Mouse (Mus musculus) limb, embryonic 11.5 days (tissue): ENCODE results near the gene Ccdc187. TPM values are rescaled to one million over a fixed set of nuclear protein-coding genes. Genes with fewer than 3 reads are reported as not detected.

Experiments
- ATAC-seq: fragments of 200-750 bp; cut with Nextera tagmentation; 2 replicates; pipeline ENCODE4 v1.8.0; 2017; ENCODE audit warnings: low read depth; ENCODE audit not compliant: insufficient number of reproducible peaks, low FRiP score, low TSS enrichment
- DNase-seq: peaks from one replicate; pipeline ENCODE4 v3.0.0-alpha.2; 2015; ENCODE audit warnings: low spot score
- H3K27ac ChIP-seq: fragments of 300-500 bp; sonication (generic); replicated peaks from 2 replicates; pipeline ENCODE4 v1.5.1; 2014; ENCODE audit warnings: low read depth, mild to moderate bottlenecking, low read length
- H3K27me3 ChIP-seq: fragments of 300-500 bp; sonication (generic); 2 replicates; pipeline ENCODE4 v1.6.1; 2014; ENCODE audit warnings: mild to moderate bottlenecking, low read length, mixed read lengths; ENCODE audit not compliant: control insufficient read depth, insufficient read depth
- H3K36me3 ChIP-seq: fragments of 300-500 bp; sonication (generic); 2 replicates; pipeline ENCODE4 v1.6.1; 2014; ENCODE audit warnings: mild to moderate bottlenecking, low read length, moderate library complexity, mixed read lengths; ENCODE audit not compliant: control insufficient read depth, insufficient read depth
- H3K4me1 ChIP-seq: fragments of 300-500 bp; sonication (generic); 2 replicates; pipeline ENCODE4 v1.6.1; 2014; ENCODE audit warnings: low read length, mixed read lengths; ENCODE audit not compliant: control insufficient read depth, insufficient read depth
- H3K4me2 ChIP-seq: fragments of 300-500 bp; sonication (generic); 2 replicates; pipeline ENCODE4 v1.6.1; 2014; ENCODE audit warnings: low read depth, mild to moderate bottlenecking, moderate library complexity; ENCODE audit not compliant: severe bottlenecking
- H3K4me3 ChIP-seq: fragments of 300-500 bp; sonication (generic); 2 replicates; pipeline ENCODE4 v1.5.1; 2014; ENCODE audit warnings: low read depth, low read length
- H3K9ac ChIP-seq: fragments of 300-500 bp; sonication (generic); 2 replicates; pipeline ENCODE4 v1.6.1; 2014; ENCODE audit warnings: mild to moderate bottlenecking, low read length
- H3K9me3 ChIP-seq: fragments of 300-500 bp; sonication (generic); 2 replicates; pipeline ENCODE4 v1.6.1; 2016; ENCODE audit warnings: low read length; ENCODE audit not compliant: control insufficient read depth
- whole genome bisulfite sequencing: fragments of 180-500 bp; shearing (Covaris S2); extraction: QIAGEN DNeasy Blood & Tissue Kit; methylation state at CpG from one replicate; pipeline ENCODE4 v1.1.7; 2014; 5-methylcytosine and 5-hydroxymethylcytosine counted together
- polyA plus RNA-seq: library from polyadenylated mRNA; unstranded; fragments of >200 nt; fragmentation: Nextera tagmentation; extraction: Ambion mirVana; gene quantifications from 2 replicates; pipeline ENCODE4 v1.2.1, GENCODE M21; 2014

The Ccdc187 gene
- polyA plus RNA-seq, 1 experiment from 2014 or later = not detected

DNA sequence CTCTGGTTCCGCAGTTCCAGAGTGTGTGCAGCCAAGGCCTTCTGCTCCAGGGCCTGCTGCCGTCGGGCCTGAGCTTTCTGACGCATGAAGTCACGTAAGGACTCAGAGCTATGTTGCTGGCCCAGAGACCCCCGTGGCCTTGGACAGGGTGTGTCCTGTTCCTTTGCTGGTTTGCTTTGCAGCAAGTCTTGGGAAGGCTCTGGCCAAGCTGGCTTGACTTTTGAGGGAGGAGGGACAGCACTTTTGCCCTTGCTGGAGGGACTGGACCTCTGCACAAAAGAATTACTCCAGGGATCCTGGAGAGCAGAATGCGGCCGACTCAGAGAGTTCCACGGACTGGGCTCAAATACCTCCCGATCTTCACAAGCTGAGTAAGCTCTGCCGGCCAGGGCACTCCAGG, 13.8 kb downstream of the Ccdc187 start:
- no peak overlapping the region for H3K4me3 ChIP-seq
- no peak overlapping the region for H3K4me2 ChIP-seq
- no peak overlapping the region for H3K9ac ChIP-seq
- no peaks in the 10 kb centered on the region for H3K27me3 ChIP-seq
- H3K27ac ChIP-seq = no peak overlapping the region
- H3K9me3 ChIP-seq = no peaks in the 10 kb centered on the region
- ATAC-seq = no peak
- no peak for DNase-seq
- H3K36me3 ChIP-seq = no peaks in the 10 kb centered on the region
- H3K4me1 ChIP-seq = no peaks in the 10 kb centered on the region
- WGBS = 81% methylated on average over 11 of the region's 11 CpGs

DNA sequence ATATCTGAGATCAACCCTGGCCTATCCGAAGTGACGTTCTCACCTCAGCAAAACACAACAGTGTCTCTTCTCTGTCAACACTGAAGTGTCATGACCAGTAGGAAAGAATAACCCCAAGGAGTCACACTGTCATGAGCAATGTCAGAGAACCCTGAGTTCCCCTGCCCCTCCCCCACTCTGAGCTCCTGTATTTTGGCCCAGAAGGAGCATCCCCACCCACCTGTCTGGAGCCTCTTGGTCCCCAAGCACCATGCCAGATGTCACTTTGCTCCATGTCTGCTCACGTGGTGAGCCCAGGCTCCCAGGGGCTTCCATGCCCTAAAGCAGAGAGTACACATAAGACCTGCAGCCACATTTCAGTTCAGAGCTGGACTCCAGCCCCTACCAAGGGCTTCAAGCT, 14.6 kb downstream of the Ccdc187 start:
- H3K4me3 ChIP-seq = no peak overlapping the region
- no peaks in the 10 kb centered on the region for H3K9me3 ChIP-seq
- no peaks in the 10 kb centered on the region for H3K27me3 ChIP-seq
- no peaks in the 10 kb centered on the region for H3K36me3 ChIP-seq
- no peak overlapping the region for H3K9ac ChIP-seq
- H3K4me1 ChIP-seq = no peaks in the 10 kb centered on the region
- 81% methylated on average over 3 of the region's 3 CpGs for WGBS
- DNase-seq (no peak), ATAC-seq (no peak)
- no peak overlapping the region for H3K4me2 ChIP-seq
- no peak overlapping the region for H3K27ac ChIP-seq

GRCm38 (mm10) chr2:26273611-26274010, 20.7 kb downstream of the Ccdc187 start:
- 18% methylated on average over 7 of the region's 7 CpGs for WGBS
- no peak overlapping the region for H3K4me2 ChIP-seq
- ATAC-seq (no peak), DNase-seq (peak; percentile 71)
- no peaks in the 10 kb centered on the region for H3K4me1 ChIP-seq
- H3K9me3 ChIP-seq = no peaks in the 10 kb centered on the region
- H3K4me3 ChIP-seq = no peak overlapping the region
- no peak overlapping the region for H3K9ac ChIP-seq
- H3K27me3 ChIP-seq = no peaks in the 10 kb centered on the region
- H3K36me3 ChIP-seq = no peaks in the 10 kb centered on the region
- no peak overlapping the region for H3K27ac ChIP-seq

- Histone ChIP-seq H3K4me2 (no peak overlapping the region), H3K36me3 (no peaks in the 10 kb centered on the region), H3K4me1 (no peaks in the 10 kb centered on the region), H3K9ac (no peak overlapping the region), H3K27me3 (no peaks in the 10 kb centered on the region), H3K9me3 (no peaks in the 10 kb centered on the region), H3K4me3 (no peak overlapping the region), H3K27ac (no peak overlapping the region)
- ATAC-seq = no peak
- no peak for DNase-seq
- 71% methylated on average over 3 of the region's 3 CpGs for WGBS
Observed at GRCm38 (mm10) chr2:26268216-26268615, 26.1 kb downstream of the Ccdc187 start.

DNA sequence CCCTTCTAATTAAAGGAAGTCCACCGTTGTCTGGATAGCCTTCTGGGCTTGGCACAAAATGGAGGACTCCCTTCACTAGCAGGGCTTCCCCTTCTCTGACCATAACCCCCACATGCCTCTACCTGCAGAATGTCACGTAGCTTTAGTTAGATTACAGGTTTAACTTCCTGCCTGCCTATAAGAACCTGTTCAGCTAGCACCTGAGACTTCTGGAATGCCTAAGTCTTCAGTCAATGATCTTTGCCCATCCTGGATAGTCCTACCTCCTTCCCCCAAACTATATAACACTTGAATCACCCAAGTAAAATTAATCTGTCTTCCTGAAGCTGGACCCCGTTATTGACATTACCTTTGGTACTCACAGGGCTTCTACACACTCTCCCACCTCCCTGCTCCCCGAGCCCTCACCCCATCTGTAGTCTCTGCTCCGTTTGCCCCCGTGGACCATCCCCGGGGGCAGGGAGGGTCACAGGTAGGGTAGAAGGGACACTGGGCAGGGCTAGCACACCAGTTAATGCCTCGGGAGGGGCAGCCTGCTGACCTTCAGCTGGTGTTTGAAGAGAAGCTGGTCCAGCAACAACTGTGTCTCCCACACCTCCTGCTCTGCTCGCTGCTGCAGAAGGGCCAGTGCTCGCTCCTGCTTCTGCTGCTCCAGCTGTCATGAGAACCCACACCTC, 28.2 kb downstream of the Ccdc187 start:
- 84% methylated on average over 10 of the region's 10 CpGs for WGBS
- H3K4me1 ChIP-seq = no peaks in the 10 kb centered on the region

GRCm38 (mm10) chr2:26265095-26265494, 29.3 kb downstream of the Ccdc187 start:
- WGBS = 76% methylated on average over 2 of the region's 2 CpGs
- H3K27me3 ChIP-seq = no peaks in the 10 kb centered on the region
- DNase-seq (no peak), ATAC-seq (no peak)
- no peak overlapping the region for H3K4me2 ChIP-seq
- H3K9me3 ChIP-seq = no peaks in the 10 kb centered on the region
- H3K4me1 ChIP-seq = no peaks in the 10 kb centered on the region
- H3K36me3 ChIP-seq = no peaks in the 10 kb centered on the region
- no peak overlapping the region for H3K4me3 ChIP-seq
- H3K9ac ChIP-seq = no peak overlapping the region
- no peak overlapping the region for H3K27ac ChIP-seq

More for the DNA sequence above, 28.2 kb downstream of the Ccdc187 start:
- no peak overlapping the region for H3K27ac ChIP-seq
- no peaks in the 10 kb centered on the region for H3K27me3 ChIP-seq
- no peak for DNase-seq
- no peaks in the 10 kb centered on the region for H3K9me3 ChIP-seq
- no peak overlapping the region for H3K4me2 ChIP-seq
- no peak overlapping the region for H3K4me3 ChIP-seq
- H3K9ac ChIP-seq = no peak overlapping the region
- no peaks in the 10 kb centered on the region for H3K36me3 ChIP-seq
- ATAC-seq = no peak

- 59% methylated on average over 4 of the region's 4 CpGs for WGBS
- no peak for ATAC-seq
- H3K4me2 ChIP-seq = no peak overlapping the region
Observed at GRCm38 (mm10) chr2:26264646-26265045, 29.7 kb downstream of the Ccdc187 start.

DNA sequence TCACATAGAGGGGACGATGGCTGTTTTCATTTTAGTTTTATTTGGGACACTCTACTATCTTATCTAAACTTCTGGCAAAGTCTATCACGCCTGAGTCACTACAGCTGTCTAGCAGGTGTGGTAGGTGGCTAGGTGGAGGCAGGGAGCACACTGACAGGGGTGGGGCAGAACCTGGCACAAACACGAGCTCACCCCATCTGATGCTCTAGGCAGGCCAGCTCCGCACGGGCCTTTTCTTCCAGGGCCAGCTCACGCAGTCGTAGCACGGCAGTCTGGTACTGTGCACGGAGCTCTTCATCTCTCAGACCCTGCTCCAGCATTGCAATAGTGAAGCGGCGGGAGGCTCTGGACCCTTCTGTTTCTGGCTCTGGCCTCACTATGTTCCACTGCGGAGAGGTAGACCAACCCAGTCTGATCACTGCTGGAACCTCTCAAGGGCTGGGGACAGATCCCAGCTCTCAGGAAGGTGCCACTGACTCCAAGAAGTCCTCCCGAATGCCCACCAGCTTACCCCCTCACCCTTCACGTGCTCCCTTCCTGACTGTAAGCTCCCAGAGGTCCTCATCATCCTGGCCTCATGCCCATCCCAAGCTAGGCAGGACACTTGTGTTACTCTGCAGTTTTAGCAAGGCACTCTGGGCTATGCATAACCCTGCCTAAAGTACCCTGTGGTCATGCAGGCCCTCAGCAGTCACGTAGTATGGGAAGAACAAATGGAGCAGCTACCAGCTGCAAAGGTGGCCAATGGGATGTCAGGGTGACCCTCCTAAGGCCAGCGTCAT, 36.9 kb downstream of the Ccdc187 start:
- Histone ChIP-seq H3K27me3 (no peaks in the 10 kb centered on the region), H3K4me3 (no peak overlapping the region), H3K9ac (no peak overlapping the region), H3K9me3 (no peaks in the 10 kb centered on the region), H3K27ac (no peak overlapping the region), H3K4me2 (no peak overlapping the region), H3K36me3 (no peaks in the 10 kb centered on the region), H3K4me1 (no peaks in the 10 kb centered on the region)
- no peak for ATAC-seq
- no peak for DNase-seq
- WGBS = 78% methylated on average over 16 of the region's 16 CpGs

More at GRCm38 (mm10) chr2:26264646-26265045, 29.7 kb downstream of the Ccdc187 start:
- H3K4me1 ChIP-seq = no peaks in the 10 kb centered on the region
- H3K9me3 ChIP-seq = no peaks in the 10 kb centered on the region
- DNase-seq = no peak
- H3K36me3 ChIP-seq = no peaks in the 10 kb centered on the region
- no peak overlapping the region for H3K4me3 ChIP-seq
- no peak overlapping the region for H3K27ac ChIP-seq
- no peak overlapping the region for H3K9ac ChIP-seq
- H3K27me3 ChIP-seq = no peaks in the 10 kb centered on the region
